Mouse (Mus musculus) ES-Bruce4 (cell line): Measurements from ENCODE around the gene Gm21969.

Experiments
- CTCF ChIP-seq: IDR thresholded peaks from one replicate; pipeline ENCODE4 v1.8.1; 2011; ENCODE audit warnings: low read depth, low read length
- EP300 ChIP-seq: IDR thresholded peaks from 2 replicates; pipeline ENCODE4 v1.6.1; 2011; ENCODE audit warnings: low read depth, low read length; ENCODE audit not compliant: insufficient read depth
- POLR2A ChIP-seq: IDR thresholded peaks from one replicate; pipeline ENCODE4 v1.8.1; 2011; ENCODE audit warnings: low read length; ENCODE audit not compliant: insufficient read depth

DNA sequence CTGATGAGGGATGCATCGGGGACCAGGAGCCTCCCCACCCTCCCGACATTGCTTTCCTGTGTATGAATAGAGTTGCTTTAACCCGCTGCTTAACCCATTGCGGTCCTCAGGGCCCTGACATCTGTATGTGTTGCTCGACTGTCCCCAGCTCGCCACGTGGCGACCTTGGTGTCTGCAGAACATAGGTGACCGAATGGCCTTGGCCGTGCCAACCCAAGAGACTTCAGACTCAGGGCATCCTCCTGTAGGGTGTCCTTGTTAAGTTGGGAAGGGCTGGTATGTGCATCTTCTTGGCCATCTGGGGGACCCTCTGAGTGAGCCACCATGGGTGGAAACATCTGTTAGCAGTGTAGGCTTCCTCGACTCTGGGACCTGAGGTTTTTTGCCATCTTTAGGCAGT lies 2.2 kb downstream of the Gm21969 start:
- no peak for TF ChIP-seq EP300
- no peak for TF ChIP-seq POLR2A
- no peak for TF ChIP-seq CTCF
